Mouse (Mus musculus) myocyte (in vitro differentiated cells): ENCODE measurements around the gene Tpgs1. TPM values are rescaled to one million over a fixed set of nuclear protein-coding genes. Genes with fewer than 3 reads are reported as not detected.
A peak's percentile ranks its signal among the peaks of the same experiment; 100 is the strongest.

Experiments used
- H3K27me3 ChIP-seq: one replicate; pipeline ENCODE4 v1.6.1; 2011; ENCODE audit not compliant: control insufficient read depth, insufficient read depth, insufficient read length
- H3K36me3 ChIP-seq: one replicate; pipeline ENCODE4 v1.6.1; 2011; ENCODE audit not compliant: control insufficient read depth, insufficient read depth
- H3K4me2 ChIP-seq: one replicate; pipeline ENCODE4 v1.6.1; 2011; ENCODE audit warnings: low read depth, control low read depth
- H3K4me3 ChIP-seq: one replicate; pipeline ENCODE4 v1.5.1; 2011; ENCODE audit warnings: mild to moderate bottlenecking, control low read depth, moderate library complexity
- H3K79me2 ChIP-seq: one replicate; pipeline ENCODE4 v1.6.1; 2011; ENCODE audit not compliant: control insufficient read depth, insufficient read depth
- H3ac ChIP-seq: one replicate; pipeline ENCODE4 v1.6.1; 2011; ENCODE audit not compliant: control insufficient read depth, insufficient read length
- CEBPB ChIP-seq: IDR thresholded peaks from 2 replicates; pipeline ENCODE4 v1.6.1; 2011; ENCODE audit warnings: mild to moderate bottlenecking, moderate library complexity; ENCODE audit not compliant: poor library complexity, insufficient read depth, severe bottlenecking
- E2F4 ChIP-seq: IDR thresholded peaks from one replicate; pipeline ENCODE4 v1.6.1; 2011; ENCODE audit warnings: mild to moderate bottlenecking, control low read depth, moderate library complexity; ENCODE audit not compliant: insufficient read depth
- MAX ChIP-seq: IDR thresholded peaks from one replicate; pipeline ENCODE4 v1.6.1; 2011; ENCODE audit warnings: low read depth, mild to moderate bottlenecking, control low read depth
- MYOD1 ChIP-seq, 3 experiments: IDR thresholded peaks; one replicate each; pipeline ENCODE4 v1.6.1; 2011; ENCODE audit warnings: control low read depth in 2 of 3, low read depth in 2 of 3, mild to moderate bottlenecking in 2 of 3, moderate library complexity in 1 of 3; ENCODE audit not compliant: insufficient read length in 2 of 3, control insufficient read depth in 1 of 3
- MYOG ChIP-seq, 3 experiments: IDR thresholded peaks; one replicate each; pipeline ENCODE4 v1.6.1; 2011; ENCODE audit warnings: control low read depth in 2 of 3, low read depth in 2 of 3, mild to moderate bottlenecking in 2 of 3; ENCODE audit not compliant: insufficient read length in 2 of 3, control insufficient read depth in 1 of 3, insufficient read depth in 1 of 3
- POLR2A ChIP-seq: IDR thresholded peaks from one replicate; pipeline ENCODE4 v1.6.1; 2011; ENCODE audit warnings: low read depth, mild to moderate bottlenecking, control low read depth, moderate library complexity; ENCODE audit not compliant: insufficient read length
- POLR2AphosphoS2 ChIP-seq: IDR thresholded peaks from one replicate; pipeline ENCODE4 v1.6.1; 2011; ENCODE audit warnings: low read depth, control low read depth; ENCODE audit not compliant: insufficient read length
- REST ChIP-seq: IDR thresholded peaks from one replicate; pipeline ENCODE4 v1.6.1; 2011; ENCODE audit warnings: mild to moderate bottlenecking, control low read depth, moderate library complexity; ENCODE audit not compliant: insufficient read depth, insufficient read length
- SRF ChIP-seq: IDR thresholded peaks from one replicate; pipeline ENCODE4 v1.6.1; 2011; ENCODE audit warnings: low read depth; ENCODE audit not compliant: control insufficient read depth, insufficient read length
- TCF12 ChIP-seq: IDR thresholded peaks from one replicate; pipeline ENCODE4 v1.6.1; 2011; ENCODE audit warnings: mild to moderate bottlenecking, control low read depth; ENCODE audit not compliant: poor library complexity, insufficient read depth, severe bottlenecking
- TCF3 ChIP-seq: IDR thresholded peaks from one replicate; pipeline ENCODE4 v1.6.1; 2011; ENCODE audit warnings: low read depth, control low read depth; ENCODE audit not compliant: insufficient read length
- USF1 ChIP-seq: IDR thresholded peaks from one replicate; pipeline ENCODE4 v1.6.1; 2011; ENCODE audit warnings: low read depth, mild to moderate bottlenecking, control low read depth, moderate library complexity
- polyA plus RNA-seq: library from polyadenylated mRNA; unstranded; fragments of >200 nt; fragmentation: generic; extraction: Trizol; gene quantifications from one replicate; pipeline ENCODE4 v1.2.1, GENCODE M21; 2012; ENCODE audit warnings: missing spikeins

Gene Tpgs1
- polyA plus RNA-seq, 1 experiment, result 80.2 TPM

DNA sequence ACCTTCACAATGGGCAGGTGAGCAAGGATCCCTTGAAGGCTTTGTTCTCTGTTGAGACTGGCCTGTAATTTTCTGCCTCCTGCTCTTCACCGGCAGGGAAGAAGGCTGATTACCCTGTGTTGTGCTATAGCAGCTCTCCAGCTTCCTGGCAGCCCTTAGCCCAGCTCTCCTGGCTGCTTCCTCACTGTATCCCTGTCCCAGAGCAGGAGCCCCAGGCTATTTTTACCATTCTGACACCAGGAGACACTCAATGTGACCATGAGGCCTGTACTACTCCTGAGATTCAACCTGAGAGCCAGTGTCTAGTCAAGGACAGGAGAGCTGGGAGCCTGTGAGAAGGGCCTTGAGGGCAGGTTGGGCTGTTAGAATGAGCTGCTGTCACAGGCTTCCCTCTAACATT lies 17.5 kb downstream of the Tpgs1 start:
- H3K4me3 ChIP-seq, result no peak overlapping the region
- H3K27me3 ChIP-seq, result no peaks in the 10 kb centered on the region
- no peak overlapping the region for H3ac ChIP-seq
- H3K79me2 ChIP-seq, result peaks cover 42% of the 10 kb centered on the region
- TF ChIP-seq TCF3 (no peak), POLR2A (no peak), CEBPB (no peak), SRF (no peak), MAX (no peak)
- H3K4me2 ChIP-seq, result no peak overlapping the region
- peaks cover 30% of the 10 kb centered on the region for H3K36me3 ChIP-seq

DNA sequence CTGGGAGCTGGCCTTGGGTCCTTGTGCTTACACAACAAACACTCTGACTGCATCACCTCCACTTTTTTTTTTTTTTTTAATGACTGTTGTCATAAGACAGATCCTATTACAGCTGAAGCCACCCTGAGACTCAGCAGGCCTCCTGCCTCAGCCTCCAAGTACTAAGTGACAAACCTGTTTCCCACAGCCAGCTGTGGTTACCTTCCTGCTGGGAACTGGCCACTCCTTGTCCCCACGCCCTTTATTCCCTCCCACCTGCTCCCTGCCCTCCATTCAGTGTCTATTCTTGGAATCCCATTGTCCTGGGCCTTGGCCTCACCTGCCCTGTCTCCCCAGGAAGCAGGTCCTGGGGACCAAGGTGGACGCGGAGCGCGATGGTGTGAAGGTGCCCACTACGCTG lies 18.3 kb downstream of the Tpgs1 start:
- Histone ChIP-seq H3K79me2 (peaks cover 39% of the 10 kb centered on the region), H3K4me2 (no peak overlapping the region), H3K36me3 (peaks cover 30% of the 10 kb centered on the region), H3K4me3 (no peak overlapping the region), H3ac (no peak overlapping the region), H3K27me3 (no peaks in the 10 kb centered on the region)
- TF ChIP-seq MYOG (IDR thresholded peaks at IDR 0.05; ENCODE audit: control insufficient read depth in 1 of 3, insufficient read depth in 1 of 3, insufficient read length in 2 of 3, low read depth in 2 of 3), result no peak
- TF ChIP-seq E2F4, result no peak
- TF ChIP-seq POLR2A, result no peak
- TF ChIP-seq POLR2AphosphoS2, result no peak
- TF ChIP-seq TCF12, result no peak
- TF ChIP-seq CEBPB, result no peak
- TF ChIP-seq MAX, result no peak
- TF ChIP-seq TCF3, result no peak
- TF ChIP-seq MYOD1 (IDR thresholded peaks at IDR 0.05; ENCODE audit: control insufficient read depth in 1 of 3, insufficient read length in 2 of 3, low read depth in 2 of 3), result no peak

DNA sequence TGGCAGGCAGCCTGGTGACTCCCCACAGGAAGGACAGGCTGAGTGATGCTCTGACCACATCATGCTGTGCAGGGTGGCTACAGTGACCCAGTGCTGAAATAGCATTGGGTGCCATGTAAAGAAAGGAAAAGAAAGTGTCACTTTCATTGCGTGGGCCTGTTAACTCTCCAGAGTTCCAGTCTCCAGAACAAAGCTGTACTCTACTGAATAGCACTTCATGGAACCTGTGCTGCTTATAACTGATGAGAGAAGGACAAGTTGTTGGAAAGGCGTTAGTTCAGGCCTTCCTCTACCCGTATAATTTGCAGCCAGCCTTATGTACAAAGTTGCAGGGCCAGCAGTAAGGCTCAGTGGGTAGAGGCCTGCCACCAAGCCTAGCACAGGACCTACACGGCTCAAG lies 19.6 kb downstream of the Tpgs1 start, which contains the start of gene Gzmm:
Gene Gzmm, plus strand, starts transcription at position 301 of the 400 bp plus-strand sequence.
- Histone ChIP-seq H3K4me2 (no peak within 1 kb of the TSS), H3K36me3 (peaks cover 30% of the 10 kb centered on the region)

DNA sequence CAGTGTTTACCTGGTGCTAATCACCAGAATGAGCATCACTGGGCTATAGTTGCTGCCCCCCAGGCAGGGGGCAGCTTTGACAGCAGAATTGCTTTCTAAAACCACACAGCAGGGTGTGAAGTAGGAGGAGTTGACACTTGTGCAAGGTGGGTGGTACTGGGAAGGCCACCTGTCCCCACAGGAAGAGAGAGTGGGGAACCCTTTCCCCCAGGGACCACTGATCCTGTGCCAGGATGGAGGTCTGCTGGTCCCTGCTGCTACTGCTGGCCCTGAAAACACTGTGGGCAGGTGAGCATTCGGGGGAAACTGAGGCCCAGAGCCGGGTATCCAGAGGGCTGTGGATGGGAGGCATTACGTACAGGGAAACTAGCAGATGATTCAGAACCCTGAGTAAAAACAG lies 20.0 kb downstream of the Tpgs1 start:
- Histone ChIP-seq H3K4me3 (no peak overlapping the region), H3K4me2 (no peak overlapping the region), H3ac (no peak overlapping the region), H3K79me2 (peaks cover 23% of the 10 kb centered on the region), H3K27me3 (no peaks in the 10 kb centered on the region), H3K36me3 (peaks cover 30% of the 10 kb centered on the region)
- TF ChIP-seq REST, result no peak
- peak; percentile 72 for TF ChIP-seq POLR2AphosphoS2

More for the DNA sequence above, 19.6 kb downstream of the Tpgs1 start, which contains the start of gene Gzmm:
- no peak within 1 kb of the TSS for H3ac ChIP-seq
- TF ChIP-seq E2F4, result no peak
- no peak for TF ChIP-seq USF1
- TF ChIP-seq REST, result no peak
- no peak for TF ChIP-seq MYOG (IDR thresholded peaks at IDR 0.05; ENCODE audit: control insufficient read depth in 1 of 3, insufficient read depth in 1 of 3, insufficient read length in 2 of 3, low read depth in 2 of 3)
- TF ChIP-seq MYOD1 (IDR thresholded peaks at IDR 0.05; ENCODE audit: control insufficient read depth in 1 of 3, insufficient read length in 2 of 3, low read depth in 2 of 3), result no peak
- no peak for TF ChIP-seq POLR2AphosphoS2
- no peak for TF ChIP-seq MAX
- TF ChIP-seq TCF12, result no peak
- no peak for TF ChIP-seq CEBPB
- no peak for TF ChIP-seq POLR2A
- TF ChIP-seq TCF3, result no peak
- peaks cover 27% of the 10 kb centered on the region for H3K79me2 ChIP-seq
- H3K27me3 ChIP-seq, result no peaks in the 10 kb centered on the region
- no peak within 1 kb of the TSS for H3K4me3 ChIP-seq

DNA sequence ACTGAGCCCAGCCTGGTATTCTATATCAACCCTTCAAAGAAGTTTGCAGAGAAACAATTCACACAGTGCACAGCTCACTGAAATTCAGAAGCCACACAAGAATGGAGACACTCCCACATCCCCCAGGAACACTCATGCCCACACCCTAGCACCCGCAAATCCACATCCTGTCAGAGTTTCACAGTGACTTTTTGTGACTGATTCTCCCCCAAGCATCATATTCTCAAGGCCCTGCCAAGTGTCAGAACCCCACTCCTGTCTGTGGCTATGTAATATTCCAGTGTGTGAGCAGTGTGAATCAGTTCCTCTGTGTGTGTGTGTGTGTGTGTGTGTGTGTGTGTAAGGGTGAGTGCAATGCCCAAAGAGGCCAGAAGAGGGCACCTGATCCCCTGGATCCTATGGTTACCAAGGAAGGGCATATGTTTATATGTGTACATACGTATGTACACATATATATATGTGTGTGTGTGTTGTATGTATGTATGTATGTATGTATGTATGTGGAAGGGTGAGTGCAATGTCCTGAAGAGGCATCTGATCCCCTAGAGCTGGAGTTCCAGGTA lies 22.9 kb downstream of the Tpgs1 start:
- Histone ChIP-seq H3K79me2 (no peaks in the 10 kb centered on the region), H3K4me2 (no peak overlapping the region), H3K4me3 (no peak overlapping the region), H3K27me3 (no peaks in the 10 kb centered on the region), H3ac (no peak overlapping the region), H3K36me3 (peaks cover 8% of the 10 kb centered on the region)
- TF ChIP-seq MYOG (IDR thresholded peaks at IDR 0.05; ENCODE audit: control insufficient read depth in 1 of 3, insufficient read depth in 1 of 3, insufficient read length in 2 of 3, low read depth in 2 of 3) (no peak), USF1 (no peak), TCF12 (no peak), SRF (no peak), MYOD1 (IDR thresholded peaks at IDR 0.05; ENCODE audit: control insufficient read depth in 1 of 3, insufficient read length in 2 of 3, low read depth in 2 of 3) (no peak), E2F4 (no peak), CEBPB (no peak), MAX (no peak), TCF3 (no peak), POLR2AphosphoS2 (no peak), POLR2A (no peak), REST (no peak)
